Mouse (Mus musculus) liver, postnatal 0 days (tissue): Measurements from ENCODE around the gene Dtx3. TPM values are rescaled to one million over a fixed set of nuclear protein-coding genes. Genes with fewer than 3 reads are reported as not detected.

Source experiments
- ATAC-seq: fragments of 200-750 bp; cut with Nextera tagmentation; 2 replicates; pipeline ENCODE4 v1.8.0; 2017; ENCODE audit warnings: mild to moderate bottlenecking, moderate library complexity
- DNase-seq: peaks from one replicate; pipeline ENCODE4 v3.0.0-alpha.2; 2016
- H3K27ac ChIP-seq: fragments of 300-500 bp; sonication (generic); 2 replicates; pipeline ENCODE4 v1.5.1; 2014; ENCODE audit warnings: antibody characterized with exemption, moderate library complexity, mild to moderate bottlenecking, low read depth
- H3K27me3 ChIP-seq: fragments of 300-500 bp; sonication (generic); 2 replicates; pipeline ENCODE4 v1.6.1; 2014; ENCODE audit warnings: low read length, control low read depth, mixed read lengths; ENCODE audit not compliant: insufficient read depth
- H3K36me3 ChIP-seq: fragments of 300-500 bp; sonication (generic); replicated peaks from 2 replicates; pipeline ENCODE4 v1.6.1; 2014; ENCODE audit warnings: mild to moderate bottlenecking, control low read depth, low read length, moderate library complexity, mixed read lengths; ENCODE audit not compliant: insufficient read depth
- H3K4me1 ChIP-seq: fragments of 300-500 bp; sonication (generic); 2 replicates; pipeline ENCODE4 v1.6.1; 2014; ENCODE audit warnings: antibody characterized with exemption, mild to moderate bottlenecking, control low read depth; ENCODE audit not compliant: insufficient read depth
- H3K4me2 ChIP-seq: fragments of 300-500 bp; sonication (generic); 2 replicates; pipeline ENCODE4 v1.6.1; 2014; ENCODE audit warnings: low read depth, mild to moderate bottlenecking, low read length, moderate library complexity, mixed read lengths
- H3K4me3 ChIP-seq: fragments of 300-500 bp; sonication (generic); 2 replicates; pipeline ENCODE4 v1.5.1; 2014; ENCODE audit warnings: low read depth, low read length
- H3K9ac ChIP-seq: fragments of 300-500 bp; sonication (generic); replicated peaks from 2 replicates; pipeline ENCODE4 v1.6.1; 2014; ENCODE audit warnings: mild to moderate bottlenecking, moderate library complexity
- H3K9me3 ChIP-seq: fragments of 300-500 bp; sonication (generic); 2 replicates; pipeline ENCODE4 v1.6.1; 2016; ENCODE audit warnings: mild to moderate bottlenecking, control low read depth, low read length, mixed read lengths
- CTCF ChIP-seq: sonication (generic); IDR thresholded peaks from 2 replicates; pipeline ENCODE4 v1.5.1; 2016; ENCODE audit warnings: antibody characterized with exemption, low read depth
- EP300 ChIP-seq: IDR thresholded peaks from 2 replicates; pipeline ENCODE4 v1.6.1; 2016; ENCODE audit warnings: antibody characterized with exemption, low read depth, mild to moderate bottlenecking
- WGBS: fragments of 180-500 bp; shearing (Covaris S2); extraction: QIAGEN DNeasy Blood & Tissue Kit; methylation state at CpG from one replicate; pipeline ENCODE4 v1.1.7; 2014; ENCODE audit not compliant: insufficient replicate concordance; 5-methylcytosine and 5-hydroxymethylcytosine counted together
- polyA plus RNA-seq: library from polyadenylated mRNA; unstranded; fragments of >200 nt; fragmentation: Nextera tagmentation; extraction: Ambion mirVana; gene quantifications from 2 replicates; pipeline ENCODE4 v1.2.1, GENCODE M21; 2015

Gene Dtx3
- polyA plus RNA-seq, 1 experiment from 2014 or later: 8.9 TPM

DNA sequence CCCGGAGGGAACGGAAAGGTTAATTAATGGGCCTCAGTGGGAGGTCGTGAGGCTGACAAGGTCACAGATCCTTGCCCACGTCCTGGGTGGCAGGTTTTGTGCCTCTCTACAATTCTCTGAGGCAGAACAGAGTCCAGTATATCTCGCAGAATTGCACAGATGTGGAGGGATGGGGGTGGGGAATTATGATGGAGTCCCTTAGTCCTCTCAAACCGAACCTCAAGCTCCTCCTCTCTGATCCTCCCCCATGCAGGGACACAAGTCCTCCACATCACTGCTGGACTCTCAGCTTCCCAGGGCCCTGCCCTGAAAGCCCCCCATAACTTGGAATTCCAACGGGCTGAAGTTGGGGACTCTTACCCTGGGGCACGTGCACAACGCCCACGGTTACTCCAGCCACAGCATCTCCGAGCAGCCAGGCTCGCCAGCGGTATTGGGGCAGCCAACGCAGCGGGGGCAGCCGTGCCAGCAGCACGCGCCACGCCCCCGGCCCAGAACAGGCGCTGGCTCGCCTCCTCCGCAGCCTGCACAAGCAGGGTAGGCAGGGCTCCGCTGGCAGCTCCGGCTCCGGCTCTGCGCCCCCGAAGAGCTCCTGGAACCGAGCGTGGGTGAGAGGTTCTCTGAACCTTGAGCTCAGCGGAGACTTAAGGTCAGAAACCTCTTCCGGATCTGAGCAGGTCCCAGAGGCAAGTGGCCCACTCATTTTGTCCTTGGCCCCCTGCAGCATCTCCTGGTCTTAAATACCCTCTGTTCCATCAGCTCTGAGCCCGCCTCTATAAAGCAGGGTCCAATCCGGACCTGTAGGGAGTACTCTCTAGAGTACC lies 15.4 kb downstream of the Dtx3 start, which contains the start of gene Slc26a10:
Gene Slc26a10, minus strand, starts transcription at position 775 of the 824 bp plus-strand sequence.
- H3K4me3 ChIP-seq: no peak within 1 kb of the TSS
- H3K9me3 ChIP-seq: no peaks in the 10 kb centered on the region
- DNase-seq (peak; percentile 18), ATAC-seq (no peak)
- no peaks in the 10 kb centered on the region for H3K36me3 ChIP-seq
- TF ChIP-seq EP300: no peak
- no peak for TF ChIP-seq CTCF
- H3K4me2 ChIP-seq: peak within 1 kb of the TSS; percentile 42
- H3K27ac ChIP-seq: no peak within 1 kb of the TSS
- peaks cover 20% of the 10 kb centered on the region for H3K4me1 ChIP-seq
- H3K27me3 ChIP-seq: peaks cover 80% of the 10 kb centered on the region
- WGBS: 4% methylated on average over 34 of the region's 34 CpGs
- no peak within 1 kb of the TSS; the same call in 1 of the 2 replicates for H3K9ac ChIP-seq

DNA sequence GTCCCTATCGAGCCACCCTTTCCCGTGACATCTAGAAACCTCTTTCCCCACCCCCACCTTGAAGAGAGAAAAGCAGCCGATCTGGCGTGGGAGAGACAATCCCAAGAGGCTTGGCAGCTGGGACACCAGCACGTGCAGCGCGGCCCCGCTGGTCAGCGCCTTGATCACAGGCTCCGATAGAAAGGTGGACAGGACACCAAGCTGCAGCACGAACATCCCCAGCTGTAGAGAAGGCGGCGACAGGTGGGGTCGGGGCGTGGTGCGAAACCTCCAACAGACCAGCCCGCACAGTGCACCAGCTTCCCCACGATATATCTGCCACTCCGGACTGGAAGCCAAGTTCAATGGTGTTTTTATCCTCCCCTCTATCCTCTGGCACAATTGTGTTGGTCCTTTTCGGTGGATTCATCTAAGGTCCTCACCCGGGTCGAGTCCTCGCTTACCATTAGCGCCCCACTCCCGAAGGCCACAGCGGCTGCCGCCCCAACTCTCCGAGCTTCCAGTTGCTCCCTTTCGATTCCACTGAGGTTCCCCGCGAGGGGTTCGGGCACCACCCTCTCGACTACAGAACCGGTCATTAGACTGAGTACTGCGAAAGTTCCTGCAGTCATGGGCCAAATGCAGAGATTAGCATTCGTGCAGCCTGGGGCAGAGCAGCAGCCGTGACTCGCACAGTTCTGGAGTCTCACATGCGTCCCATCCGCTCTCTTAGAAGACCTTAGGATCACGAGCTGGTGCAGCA lies 17.1 kb downstream of the Dtx3 start:
- Histone ChIP-seq H3K9ac (no peak overlapping the region), H3K27ac (no peak overlapping the region), H3K9me3 (no peaks in the 10 kb centered on the region), H3K4me2 (peak overlapping the region; percentile 57), H3K4me3 (peak overlapping the region; percentile 35), H3K27me3 (peaks cover 64% of the 10 kb centered on the region), H3K4me1 (peaks cover 20% of the 10 kb centered on the region), H3K36me3 (no peaks in the 10 kb centered on the region)
- ATAC-seq (no peak), DNase-seq (peak; percentile 25)
- WGBS: 4% methylated on average over 41 of the region's 41 CpGs
- TF ChIP-seq EP300 (no peak), CTCF (no peak)

DNA sequence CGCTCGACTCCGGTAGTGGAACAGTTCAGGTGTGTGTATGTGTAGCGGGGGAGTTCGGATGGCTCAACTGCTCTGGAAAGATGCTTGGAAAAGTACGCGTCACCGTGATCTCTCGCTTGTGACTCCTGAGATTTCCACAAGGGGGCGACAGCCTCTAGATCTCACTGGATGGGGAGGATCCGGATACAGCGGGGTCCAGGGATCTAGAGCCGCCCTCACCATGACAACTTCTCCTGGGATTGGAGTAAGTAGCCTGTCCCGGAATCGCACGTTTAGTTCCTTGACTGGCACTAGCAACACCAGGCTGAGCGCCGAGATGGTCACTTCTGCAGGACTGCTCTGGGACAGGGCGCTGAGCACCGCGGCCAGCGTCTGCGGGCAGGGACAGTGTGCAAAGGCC lies 17.8 kb downstream of the Dtx3 start:
- Histone ChIP-seq H3K4me1 (peaks cover 20% of the 10 kb centered on the region), H3K9ac (no peak overlapping the region), H3K9me3 (no peaks in the 10 kb centered on the region), H3K4me3 (peak overlapping the region; percentile 35), H3K36me3 (no peaks in the 10 kb centered on the region), H3K4me2 (peak overlapping the region; percentile 57), H3K27me3 (peaks cover 57% of the 10 kb centered on the region), H3K27ac (no peak overlapping the region)
- TF ChIP-seq CTCF (peak; percentile 92), EP300 (no peak)
- ATAC-seq: peak; percentile 71
- peak; percentile 84 for DNase-seq
- 1% methylated on average over 23 of the region's 23 CpGs for WGBS

DNA sequence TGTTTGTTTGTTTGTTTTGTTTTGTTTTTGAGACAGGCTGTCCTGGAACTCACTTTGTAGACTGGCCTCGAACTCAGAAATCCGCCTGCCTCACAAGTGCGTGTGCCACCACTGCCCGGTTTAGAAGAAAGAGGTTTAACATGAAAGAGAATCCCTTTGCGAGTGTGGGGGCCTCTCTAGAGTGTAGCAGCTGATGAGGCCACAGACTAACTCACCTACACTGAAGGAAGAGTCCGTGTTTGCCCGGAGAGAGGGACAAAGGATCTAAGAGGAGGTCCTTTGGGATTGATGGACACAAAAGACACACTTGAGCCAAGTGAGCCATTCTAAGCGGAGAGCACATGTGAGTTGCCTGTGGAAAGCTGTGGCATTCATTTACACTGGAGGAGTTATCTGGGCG lies 18.3 kb downstream of the Dtx3 start:
- Histone ChIP-seq H3K27ac (no peak overlapping the region), H3K9me3 (no peaks in the 10 kb centered on the region), H3K4me2 (peak overlapping the region; percentile 57; the same call in 1 of the 2 replicates), H3K27me3 (peaks cover 55% of the 10 kb centered on the region), H3K9ac (no peak overlapping the region), H3K36me3 (peaks cover 1% of the 10 kb centered on the region; the same call in 1 of the 2 replicates), H3K4me3 (no peak overlapping the region), H3K4me1 (peaks cover 20% of the 10 kb centered on the region)
- ATAC-seq: no peak
- 23% methylated on average over 9 of the region's 9 CpGs for WGBS
- no peak for TF ChIP-seq EP300
- no peak for TF ChIP-seq CTCF
- DNase-seq: no peak

DNA sequence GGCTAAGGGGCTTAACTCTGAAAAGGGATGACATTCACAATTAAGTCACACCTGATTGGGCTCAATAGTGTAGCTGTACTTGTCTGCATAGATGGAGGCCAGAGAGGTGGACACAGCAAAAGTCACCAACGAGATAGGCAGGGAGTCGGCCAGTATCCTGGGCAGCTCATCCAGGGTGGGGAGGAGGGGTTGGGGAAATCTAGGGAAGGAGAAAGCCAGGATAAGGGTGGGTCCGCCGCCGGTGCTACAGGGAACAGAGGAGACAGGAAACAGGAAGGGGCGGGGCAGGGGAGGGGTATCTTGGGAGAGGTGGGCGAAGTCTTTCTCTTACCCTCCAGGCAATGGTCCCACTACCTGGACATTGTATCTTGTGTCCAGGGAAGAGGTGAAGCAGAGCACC lies 18.8 kb downstream of the Dtx3 start:
- no peak for ATAC-seq
- Histone ChIP-seq H3K9ac (no peak overlapping the region), H3K4me2 (peak overlapping the region; percentile 57; the same call in 1 of the 2 replicates), H3K27ac (no peak overlapping the region), H3K27me3 (peaks cover 53% of the 10 kb centered on the region), H3K36me3 (peaks cover 5% of the 10 kb centered on the region), H3K4me3 (no peak overlapping the region), H3K4me1 (peaks cover 20% of the 10 kb centered on the region), H3K9me3 (no peaks in the 10 kb centered on the region)
- TF ChIP-seq CTCF: no peak
- TF ChIP-seq EP300: no peak
- no peak for DNase-seq
- 7% methylated on average over 7 of the region's 7 CpGs for WGBS

GRCm38 (mm10) chr10:127176228-127176627 lies 19.3 kb downstream of the Dtx3 start:
- Histone ChIP-seq H3K4me2 (no peak overlapping the region), H3K4me1 (peaks cover 20% of the 10 kb centered on the region), H3K9ac (no peak overlapping the region), H3K9me3 (no peaks in the 10 kb centered on the region), H3K4me3 (no peak overlapping the region), H3K27me3 (peaks cover 49% of the 10 kb centered on the region), H3K36me3 (peaks cover 8% of the 10 kb centered on the region), H3K27ac (no peak overlapping the region)
- no peak for DNase-seq
- TF ChIP-seq EP300: no peak
- 0 out of 2 replicates have a peak, but pooled peaks have one; percentile 11 for TF ChIP-seq CTCF
- no peak for ATAC-seq
- WGBS: 50% methylated on average over 3 of the region's 3 CpGs
